Mouse (Mus musculus) naive thymus-derived CD4-positive, alpha-beta T cell, adult 2 months (primary cell): Measurements from ENCODE around the gene Obscn.
A peak's percentile ranks its signal among the peaks of the same experiment; 100 is the strongest.

Source experiments
- DNase-seq: peaks from one replicate; pipeline ENCODE4 v3.0.0-alpha.2; 2011; ENCODE audit warnings: low read depth

The Obscn gene

GRCm38 (mm10) chr11:59135904-59136452 lies at the start of gene Obscn:
Obscn (minus strand) TSS chr11:59136402.
- no peak for DNase-seq

DNA sequence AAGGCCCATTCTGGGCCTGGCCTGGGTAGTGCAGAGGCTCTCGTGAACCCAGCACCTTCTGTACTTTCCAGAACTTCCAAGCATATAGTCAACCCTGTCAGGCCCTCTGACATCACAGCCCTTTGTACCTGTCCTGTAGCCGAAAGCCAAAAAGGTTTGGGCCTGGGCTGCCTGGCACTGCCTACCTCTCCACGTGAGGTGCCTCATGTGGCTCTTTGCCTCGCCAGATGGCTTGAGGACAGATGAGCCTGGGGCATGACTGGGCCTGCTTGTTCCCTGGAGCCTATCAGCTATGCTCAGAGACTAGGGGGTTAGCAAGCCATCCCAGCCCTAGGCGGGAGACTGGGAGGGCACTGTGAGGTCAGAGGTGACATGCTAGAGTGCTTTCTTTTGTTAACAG lies 49.3 kb upstream of the Obscn start:
- no peak for DNase-seq

DNA sequence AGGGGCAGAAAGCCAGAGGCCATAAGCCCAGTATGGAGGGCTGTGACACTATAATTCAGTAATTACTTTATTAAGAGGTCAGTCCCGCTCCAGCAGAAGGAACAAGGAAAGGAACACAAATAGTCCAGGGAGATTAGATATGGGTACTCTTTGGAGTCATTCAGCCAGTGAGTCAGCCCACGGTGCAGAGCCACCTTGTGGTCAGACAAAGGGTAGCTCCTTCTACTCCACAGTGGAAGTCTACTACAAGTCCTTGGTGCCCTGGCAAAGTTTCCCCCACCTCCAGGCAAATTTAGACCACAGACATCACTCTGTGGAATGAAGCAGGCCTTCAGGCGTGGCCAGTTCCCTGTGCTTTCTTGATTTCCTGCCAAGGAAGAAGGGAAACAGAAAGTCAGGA lies 47.6 kb upstream of the Obscn start:
- DNase-seq, result peak; percentile 54

GRCm38 (mm10) chr11:59182864-59183331 lies 46.7 kb upstream of the Obscn start, which contains the start of gene Gjc2:
Gjc2 (minus strand) TSS chr11:59183213.
- DNase-seq, result no peak

- no peak for DNase-seq
Observed at GRCm38 (mm10) chr11:59176921-59177320, 40.7 kb upstream of the Obscn start.

- DNase-seq, result no peak
Observed at GRCm38 (mm10) chr11:59176475-59176874, 40.3 kb upstream of the Obscn start.

DNA sequence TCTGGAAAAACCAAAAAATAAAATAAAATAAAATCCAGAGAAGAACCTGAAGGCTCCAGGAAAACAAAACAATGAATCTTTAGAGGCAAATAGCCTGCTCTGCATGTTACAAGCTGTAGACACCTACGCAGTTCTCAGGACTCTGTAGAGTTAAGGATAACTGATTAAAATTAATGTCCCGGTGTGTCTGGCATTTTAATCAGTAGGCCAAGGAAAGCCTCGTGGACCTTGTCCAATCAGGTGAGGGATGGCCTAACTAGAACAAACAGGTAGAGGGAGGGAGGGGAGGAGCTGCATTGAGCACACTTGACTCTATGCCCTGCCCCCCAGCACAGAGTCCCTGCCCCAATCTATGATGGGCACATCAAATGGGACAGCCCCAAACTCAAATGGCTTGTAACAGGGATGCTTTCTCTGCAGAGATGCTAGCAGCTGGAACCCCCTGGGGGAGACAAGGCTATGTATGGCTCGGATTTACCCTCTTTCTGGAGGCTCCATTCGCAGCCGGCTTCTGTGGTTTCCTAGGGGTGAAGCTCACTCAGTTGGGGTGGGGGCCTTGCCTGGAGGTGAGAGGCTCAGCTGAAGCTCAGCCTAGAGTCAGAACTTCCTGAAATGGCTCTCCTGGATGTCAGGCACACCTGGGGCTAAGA lies 38.1 kb upstream of the Obscn start:
- DNase-seq, result no peak

DNA sequence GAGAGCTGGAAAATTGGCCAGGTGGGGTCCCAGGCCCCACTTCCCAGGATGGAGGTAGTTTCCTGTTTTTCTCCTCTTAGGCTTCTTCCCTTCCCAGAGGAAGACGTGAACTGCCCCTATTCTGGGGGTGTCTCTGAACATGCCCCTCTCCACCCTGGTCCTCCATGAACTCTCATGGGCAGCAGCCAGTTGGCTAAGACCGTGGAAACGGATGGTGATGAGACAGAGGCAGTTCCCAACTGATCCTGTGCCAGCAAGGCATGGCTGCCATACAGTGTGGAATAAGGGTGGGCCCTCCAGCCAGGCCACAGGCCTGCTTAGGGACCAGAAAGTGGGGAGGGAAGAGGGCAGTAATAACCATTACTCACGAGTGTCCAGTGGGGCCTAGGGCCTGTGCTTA lies 34.3 kb upstream of the Obscn start:
- DNase-seq, result no peak

GRCm38 (mm10) chr11:59169807-59170206 lies 33.6 kb upstream of the Obscn start:
- DNase-seq, result no peak

GRCm38 (mm10) chr11:59165616-59166241 lies 29.5 kb upstream of the Obscn start:
- DNase-seq, result no peak

GRCm38 (mm10) chr11:59164384-59164783 lies 28.2 kb upstream of the Obscn start:
- DNase-seq, result no peak

GRCm38 (mm10) chr11:59163255-59164236 lies 27.3 kb upstream of the Obscn start, which contains the start of gene Iba57:
Iba57 (minus strand) TSS chr11:59163739.
- peak; percentile 98 for DNase-seq

DNA sequence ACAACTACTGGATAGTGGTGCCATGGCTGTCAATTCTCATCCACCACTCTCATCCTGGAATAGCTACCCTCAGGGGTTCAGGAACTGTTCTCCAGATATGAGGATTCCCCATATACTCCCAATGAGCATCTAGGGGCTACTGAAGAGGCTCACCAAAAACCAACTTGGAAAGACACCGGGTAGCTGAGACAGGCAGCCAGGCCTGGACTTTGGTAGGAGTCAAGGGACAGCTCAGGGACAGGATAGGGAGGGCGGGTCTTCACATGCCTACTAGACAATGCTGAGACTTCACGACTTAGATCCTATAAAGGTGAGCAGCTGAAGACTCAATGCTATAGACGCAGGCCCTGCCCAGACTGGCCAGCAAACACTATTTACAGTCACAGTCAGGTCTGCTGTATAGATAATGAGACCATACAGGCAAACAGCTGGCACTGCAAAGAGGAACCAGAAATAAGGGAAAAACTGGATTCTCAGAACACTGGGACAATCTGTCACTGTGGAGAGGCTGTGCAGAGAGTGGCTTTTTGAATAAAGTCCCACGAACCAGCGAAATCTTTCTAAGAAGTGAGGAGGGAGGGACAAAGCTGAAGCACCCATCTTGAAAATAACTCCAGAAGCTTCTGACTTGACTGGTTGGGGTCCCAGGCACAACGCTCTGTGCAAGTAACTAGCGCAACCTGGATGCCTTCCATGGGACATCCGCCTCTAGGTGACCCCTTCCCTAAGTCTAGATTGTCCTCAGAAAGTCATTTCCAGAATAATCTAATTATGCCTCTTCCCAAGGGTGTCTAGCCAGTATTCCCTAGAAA lies 26.4 kb upstream of the Obscn start:
- no peak for DNase-seq

- DNase-seq, result no peak
Observed at GRCm38 (mm10) chr11:59161398-59161797, 25.2 kb upstream of the Obscn start.

DNA sequence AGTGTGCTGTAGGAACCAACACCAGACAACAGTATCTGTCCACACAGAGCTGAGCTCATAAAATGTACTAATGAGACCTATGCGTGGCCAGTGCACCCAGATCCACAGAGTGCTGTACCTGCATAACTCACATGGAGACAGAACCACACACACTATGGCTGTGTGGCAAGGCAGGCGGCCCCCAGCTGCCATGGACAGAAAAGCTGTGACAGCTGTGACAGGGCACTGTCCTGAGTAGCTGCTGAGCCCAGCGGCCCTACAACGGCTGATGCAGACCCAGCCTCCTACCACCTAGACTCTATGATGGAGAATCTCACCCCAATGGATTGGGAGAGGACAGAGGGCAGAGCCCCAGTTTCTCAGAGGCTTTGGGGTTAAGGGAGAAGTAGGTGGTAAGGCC lies 23.4 kb upstream of the Obscn start:
- DNase-seq, result no peak

- DNase-seq, result no peak
Observed at GRCm38 (mm10) chr11:59159099-59159498, 22.9 kb upstream of the Obscn start.

GRCm38 (mm10) chr11:59155900-59156299 lies 19.7 kb upstream of the Obscn start:
- no peak for DNase-seq

- no peak for DNase-seq
Observed at GRCm38 (mm10) chr11:59154220-59154619, 18.0 kb upstream of the Obscn start.

GRCm38 (mm10) chr11:59151729-59152128 lies 15.5 kb upstream of the Obscn start:
- peak; percentile 33 for DNase-seq

DNA sequence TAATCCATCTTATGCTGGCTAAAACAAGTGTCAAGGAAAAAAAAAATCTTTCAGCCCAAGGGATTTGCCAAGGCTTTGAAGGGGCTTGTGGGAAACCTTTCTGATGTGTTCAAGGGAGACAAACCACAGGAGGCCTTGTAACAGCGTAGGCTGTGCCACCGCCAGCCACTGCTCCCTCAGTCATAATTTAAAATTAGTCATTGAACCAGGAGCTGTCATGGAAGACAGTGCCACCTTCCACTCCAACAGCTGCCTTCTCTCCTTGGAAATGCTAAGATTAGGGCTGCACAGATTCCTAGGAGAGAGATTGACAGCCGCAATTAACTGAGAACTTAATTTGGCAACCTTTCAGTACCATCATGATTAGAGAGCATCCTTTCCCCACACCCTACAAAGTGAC lies 13.1 kb upstream of the Obscn start:
- no peak for DNase-seq

DNA sequence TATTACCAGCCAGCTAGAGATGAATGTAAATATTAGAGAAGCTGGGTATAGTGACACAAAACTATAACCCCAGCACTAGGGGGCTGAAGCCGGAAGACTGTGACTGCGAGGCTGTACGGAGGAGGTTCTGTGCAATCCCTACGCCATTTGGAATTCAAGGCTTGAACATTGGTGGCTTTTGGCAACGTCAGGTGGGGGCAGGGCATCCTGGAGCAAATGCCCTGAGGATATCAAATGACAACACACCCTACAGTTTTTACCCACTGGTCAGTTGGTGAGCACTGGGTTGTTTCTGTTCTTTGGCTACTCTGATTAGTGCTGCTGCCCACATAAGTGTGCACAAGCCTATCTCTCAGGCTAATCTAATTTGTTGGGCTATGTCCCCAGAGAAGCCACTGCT lies 6.8 kb upstream of the Obscn start:
- DNase-seq, result no peak
